Mouse (Mus musculus) kidney, postnatal 0 days (tissue): ENCODE data around the gene Sash3. TPM values are rescaled to one million over a fixed set of nuclear protein-coding genes. Genes with fewer than 3 reads are reported as not detected.
"Not testable (repeated sequence)": the region's sequence is repeated elsewhere in the genome, so short reads cannot be mapped to it uniquely, and the experiment has no call there.

ENCODE experiments used
- ATAC-seq: fragments of 200-750 bp; cut with Nextera tagmentation; replicated peaks from 2 replicates; pipeline ENCODE4 v1.8.0; 2017; ENCODE audit warnings: low read depth, moderate number of reproducible peaks, moderate TSS enrichment, moderate library complexity; ENCODE audit not compliant: low FRiP score
- DNase-seq: peaks from one replicate; pipeline ENCODE4 v3.0.0-alpha.2; 2016; ENCODE audit warnings: low spot score
- H3K27ac ChIP-seq: fragments of 300-500 bp; sonication (generic); 2 replicates; pipeline ENCODE4 v1.5.1; 2014; ENCODE audit warnings: mild to moderate bottlenecking
- H3K27me3 ChIP-seq: fragments of 300-500 bp; sonication (generic); 2 replicates; pipeline ENCODE4 v1.6.1; 2014; ENCODE audit warnings: low read length, mixed read lengths; ENCODE audit not compliant: insufficient read depth
- H3K36me3 ChIP-seq: fragments of 300-500 bp; sonication (generic); 2 replicates; pipeline ENCODE4 v1.6.1; 2014; ENCODE audit warnings: low read length, mixed read lengths; ENCODE audit not compliant: insufficient read depth
- H3K4me1 ChIP-seq: fragments of 300-500 bp; sonication (generic); replicated peaks from 2 replicates; pipeline ENCODE4 v1.6.1; 2014; ENCODE audit warnings: antibody characterized with exemption, low read length, mixed read lengths; ENCODE audit not compliant: insufficient read depth
- H3K4me2 ChIP-seq: fragments of 300-500 bp; sonication (generic); 2 replicates; pipeline ENCODE4 v1.6.1; 2014; ENCODE audit warnings: mild to moderate bottlenecking, low read length, moderate library complexity, mixed read lengths
- H3K4me3 ChIP-seq: fragments of 300-500 bp; sonication (generic); replicated peaks from 2 replicates; pipeline ENCODE4 v1.5.1; 2014; ENCODE audit warnings: low read depth, low read length
- H3K9ac ChIP-seq: fragments of 300-500 bp; sonication (generic); 2 replicates; pipeline ENCODE4 v1.6.1; 2014; ENCODE audit warnings: low read depth, low read length
- H3K9me3 ChIP-seq: fragments of 300-500 bp; sonication (generic); replicated peaks from 2 replicates; pipeline ENCODE4 v1.6.1; 2016; ENCODE audit warnings: low read length, inconsistent platforms, mixed read lengths
- CTCF ChIP-seq: IDR thresholded peaks from 2 replicates; pipeline ENCODE4 v1.5.1; 2016; ENCODE audit warnings: antibody characterized with exemption, low read depth, mild to moderate bottlenecking, moderate library complexity
- WGBS: fragments of 180-500 bp; shearing (Covaris S2); extraction: QIAGEN DNeasy Blood & Tissue Kit; methylation state at CpG from one replicate; pipeline ENCODE4 v1.1.7; 2014; 5-methylcytosine and 5-hydroxymethylcytosine counted together
- polyA plus RNA-seq: library from polyadenylated mRNA; unstranded; fragments of >200 nt; fragmentation: Nextera tagmentation; extraction: Ambion mirVana; gene quantifications from 2 replicates; pipeline ENCODE4 v1.2.1, GENCODE M21; 2015

Sash3 gene
- polyA plus RNA-seq, 1 experiment from 2014 or later, result 1.2 TPM

- Histone ChIP-seq H3K4me3 (peak within 1 kb of the TSS; percentile 67), H3K36me3 (no peaks in the 10 kb centered on the region), H3K4me1 (no peaks in the 10 kb centered on the region), H3K4me2 (peak within 1 kb of the TSS; percentile 57), H3K9me3 (no peaks in the 10 kb centered on the region), H3K27me3 (no peaks in the 10 kb centered on the region), H3K27ac (peak within 1 kb of the TSS; percentile 68; the same call in 1 of the 2 replicates), H3K9ac (peak within 1 kb of the TSS; percentile 60)
- 15% methylated on average over 34 of the region's 34 CpGs for WGBS
- peak; percentile 97 for ATAC-seq
- peak; percentile 88 for DNase-seq
- TF ChIP-seq CTCF, result no peak
These were observed 62.4 kb downstream of the Sash3 start, which contains the start of gene Zdhhc9 for GRCm38 (mm10) chrX:48208519-48209185. TSS of gene Zdhhc9 (minus strand) at chrX:48208878.

- 70% methylated on average over 3 of the region's 4 CpGs for WGBS
These were observed 63.5 kb downstream of the Sash3 start for GRCm38 (mm10) chrX:48209746-48210145.

More at GRCm38 (mm10) chrX:48209746-48210145, 63.5 kb downstream of the Sash3 start:
- H3K27ac ChIP-seq, H3K9me3 ChIP-seq, H3K27me3 ChIP-seq, H3K4me1 ChIP-seq, H3K36me3 ChIP-seq, H3K9ac ChIP-seq, ATAC-seq, H3K4me3 ChIP-seq, H3K4me2 ChIP-seq, DNase-seq: not testable (repeated sequence)

Other genes starting within 250 kb of the Sash3 start
- 13.2 and 14.4 TPM in 2 replicates for gene Ocrl, start 234.0 kb upstream of the Sash3 start, polyA plus RNA-seq
- 6.1 and 6.2 TPM in 2 replicates for gene Apln, start 111.6 kb upstream of the Sash3 start, polyA plus RNA-seq
- gene Xpnpep2, start 37.7 kb upstream of the Sash3 start, polyA plus RNA-seq, result 12.7 and 14.0 TPM in 2 replicates
- 3.8 and 5.1 TPM in 2 replicates for gene Zdhhc9, start 62.4 kb downstream of the Sash3 start, polyA plus RNA-seq
- gene Utp14a, start 110.4 kb downstream of the Sash3 start, polyA plus RNA-seq, result 14.0 and 16.2 TPM in 2 replicates
- 3.0 and 3.3 TPM in 2 replicates for gene Bcorl1, start 194.9 kb downstream of the Sash3 start, polyA plus RNA-seq